Mouse (Mus musculus) cerebellum, adult 9-11 months (tissue): ENCODE data around the gene Mettl26.
A peak's percentile ranks its signal among the peaks of the same experiment; 100 is the strongest.

Experiments
- DNase-seq: peaks from one replicate; pipeline ENCODE4 v3.0.0; 2022

Mettl26 gene

GRCm38 (mm10) chr17:25887467-25887866, 12.6 kb downstream of the Mettl26 start:
- peak; percentile 21 for DNase-seq

GRCm38 (mm10) chr17:25888837-25889236, 14.0 kb downstream of the Mettl26 start:
- no peak for DNase-seq

GRCm38 (mm10) chr17:25893975-25894617, 19.2 kb downstream of the Mettl26 start:
- peak; percentile 83 for DNase-seq

- DNase-seq = no peak
Measured at GRCm38 (mm10) chr17:25895415-25895814, 20.5 kb downstream of the Mettl26 start.

- DNase-seq = peak; percentile 30
Measured at GRCm38 (mm10) chr17:25895891-25896290, 21.0 kb downstream of the Mettl26 start.

GRCm38 (mm10) chr17:25900193-25900592, 25.3 kb downstream of the Mettl26 start:
- DNase-seq = no peak

GRCm38 (mm10) chr17:25903061-25903460, 28.2 kb downstream of the Mettl26 start:
- no peak for DNase-seq

GRCm38 (mm10) chr17:25907640-25908039, 32.8 kb downstream of the Mettl26 start:
- no peak for DNase-seq

- DNase-seq = peak; percentile 87
Measured at GRCm38 (mm10) chr17:25911816-25912215, 36.9 kb downstream of the Mettl26 start.

GRCm38 (mm10) chr17:25913186-25913876, 38.5 kb downstream of the Mettl26 start:
- peak; percentile 86 for DNase-seq

GRCm38 (mm10) chr17:25913877-25914275, 39.0 kb downstream of the Mettl26 start:
- no peak for DNase-seq

- DNase-seq = peak; percentile 58
Measured at GRCm38 (mm10) chr17:25914295-25914694, 39.4 kb downstream of the Mettl26 start.

GRCm38 (mm10) chr17:25916931-25917647, 42.2 kb downstream of the Mettl26 start:
- no peak for DNase-seq

GRCm38 (mm10) chr17:25918037-25918750, 43.3 kb downstream of the Mettl26 start:
- peak; percentile 52 for DNase-seq

- no peak for DNase-seq
Measured at GRCm38 (mm10) chr17:25919144-25919785, 44.4 kb downstream of the Mettl26 start, which contains the start of gene Rab40c. Gene Rab40c, minus strand, starts transcription at chr17:25919727.

GRCm38 (mm10) chr17:25919786-25920642, 45.1 kb downstream of the Mettl26 start:
- peak; percentile 100 for DNase-seq

- peak; percentile 64 for DNase-seq
Measured at GRCm38 (mm10) chr17:25922120-25922519, 47.2 kb downstream of the Mettl26 start.

GRCm38 (mm10) chr17:25925348-25925747, 50.5 kb downstream of the Mettl26 start:
- DNase-seq = peak; percentile 63
